Mouse (Mus musculus) kidney, adult 8-10 months (tissue): ENCODE measurements around the gene Gm44.
A peak's percentile ranks its signal among the peaks of the same experiment; 100 is the strongest.

Experiments used
- DNase-seq, 2 experiments: peaks; one replicate each; pipeline ENCODE4 v3.0.0; 2022

The Gm44 gene

DNA sequence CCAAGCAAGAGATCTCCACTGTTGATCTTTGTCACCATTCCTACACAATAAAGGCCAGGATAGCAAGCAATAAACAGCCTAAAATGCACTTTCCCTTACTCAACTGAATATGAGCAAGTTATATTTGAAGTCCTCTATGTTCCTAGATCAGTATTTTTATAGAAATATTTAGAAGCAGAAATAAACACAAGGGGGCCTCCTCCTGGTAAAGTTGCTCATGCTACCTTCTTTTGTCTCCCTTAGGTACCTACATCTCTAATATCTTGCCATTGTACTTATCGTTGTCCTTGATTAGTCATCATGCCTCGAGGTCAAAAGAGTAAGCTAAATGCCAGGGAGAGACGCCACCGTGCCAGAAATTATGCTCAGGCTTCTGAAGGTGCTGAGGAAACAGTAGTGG lies at the start of gene Gm44:
Gene Gm44 (plus strand): TSS at position 301 of the 400 bp plus-strand sequence.
- no peak for DNase-seq

GRCm38 (mm10) chrX:90927989-90928388 lies 36.0 kb downstream of the Gm44 start:
- no peak for DNase-seq

- peak in 1 of 2 experiments; percentile 17 for DNase-seq
Measured at GRCm38 (mm10) chrX:90938211-90938610, 46.3 kb downstream of the Gm44 start.
